Mouse (Mus musculus): ENCODE measurements around the gene Mab21l3. TPM values are rescaled to one million over a fixed set of nuclear protein-coding genes. Genes with fewer than 3 reads are reported as not detected.

The Mab21l3 gene
- polyA plus RNA-seq, 1 experiment from 2014 or later, result 0.71 TPM

DNA sequence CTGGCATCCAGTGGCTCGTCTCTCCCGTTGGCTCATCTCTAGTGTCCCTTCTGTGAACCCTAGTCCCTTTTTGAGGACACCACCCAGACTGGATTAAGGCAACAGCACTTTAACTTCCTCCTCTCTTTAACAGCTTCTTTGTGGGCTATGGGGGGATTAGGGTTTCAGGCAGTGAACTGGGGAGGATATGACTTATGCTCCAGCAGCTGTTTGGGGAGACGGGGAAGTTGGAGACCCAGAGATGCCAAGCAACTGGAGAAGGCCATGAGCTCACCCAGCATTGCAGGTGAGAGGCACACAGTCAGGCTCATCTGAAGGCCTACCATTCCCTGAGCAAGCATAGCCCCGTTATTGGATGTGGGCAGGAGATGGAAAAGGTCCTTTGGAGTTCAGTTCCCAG lies 36.8 kb downstream of the Mab21l3 start:
- Histone ChIP-seq H3K27ac (no peak overlapping the region), H3K36me3 (no peaks in the 10 kb centered on the region), H3K4me2 (replicated peaks) (no peak overlapping the region), H3K9me3 (replicated peaks) (no peaks in the 10 kb centered on the region), H3K4me3 (no peak overlapping the region), H3K4me1 (peaks cover 6% of the 10 kb centered on the region; the same call in 1 of the 2 replicates), H3K9ac (no peak overlapping the region), H3K27me3 (no peaks in the 10 kb centered on the region)
- WGBS, result 75% methylated on average over 4 of the region's 4 CpGs
- ATAC-seq (ENCODE audit: low FRiP score), result no peak

DNA sequence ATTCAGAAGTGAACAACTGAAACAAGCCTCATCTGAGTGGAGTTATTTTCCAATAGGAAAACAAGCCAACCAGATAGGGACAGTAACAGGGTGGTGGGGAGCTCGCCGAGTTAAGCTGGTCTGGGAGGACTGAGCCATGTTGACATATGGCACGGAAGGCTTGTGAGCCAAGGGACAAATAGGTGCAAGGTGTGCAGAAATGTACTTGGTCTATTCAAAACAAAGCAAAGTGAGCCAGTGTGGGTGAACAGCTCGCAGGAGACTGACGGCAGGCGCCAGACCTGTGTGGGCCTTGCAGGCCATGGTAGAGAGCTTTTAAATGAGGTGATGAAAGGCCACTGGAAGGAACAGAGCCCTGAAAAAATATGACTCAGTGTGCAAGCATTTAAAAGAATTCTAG lies 41.1 kb downstream of the Mab21l3 start:
- Histone ChIP-seq H3K36me3 (no peaks in the 10 kb centered on the region), H3K27me3 (no peaks in the 10 kb centered on the region; the same call in 1 of the 2 replicates), H3K4me1 (peaks cover 30% of the 10 kb centered on the region), H3K9ac (no peak overlapping the region), H3K4me2 (replicated peaks) (no peak overlapping the region), H3K9me3 (replicated peaks) (no peaks in the 10 kb centered on the region), H3K4me3 (no peak overlapping the region), H3K27ac (no peak overlapping the region)
- WGBS, result 91% methylated on average over 6 of the region's 6 CpGs
- ATAC-seq (ENCODE audit: low FRiP score), result no peak

DNA sequence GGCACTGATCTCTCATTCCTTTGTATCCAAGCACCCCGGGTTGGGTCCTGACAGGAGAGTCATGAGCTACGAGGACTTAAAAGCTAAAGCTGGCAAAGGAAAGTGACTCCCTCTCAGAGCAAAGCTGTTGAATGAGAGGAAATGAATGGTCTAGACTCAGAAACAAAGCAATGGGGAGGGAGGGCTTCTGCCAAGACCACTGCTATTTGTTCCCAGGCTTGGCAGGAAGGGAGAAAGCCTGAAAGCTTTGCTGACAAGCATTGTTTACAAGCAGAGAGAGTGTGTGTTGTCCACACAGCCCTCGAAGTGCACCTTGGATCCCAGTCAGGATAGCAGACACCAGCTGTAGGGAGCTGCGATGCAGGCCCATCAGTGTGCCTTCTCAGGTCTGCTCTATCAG lies 41.8 kb downstream of the Mab21l3 start:
- H3K36me3 ChIP-seq, result no peaks in the 10 kb centered on the region
- WGBS, result 43% methylated on average over 4 of the region's 4 CpGs
- ATAC-seq (ENCODE audit: low FRiP score), result peak; percentile 15
- no peak overlapping the region; the same call in 1 of the 2 replicates for H3K27ac ChIP-seq
- H3K4me1 ChIP-seq, result peaks cover 28% of the 10 kb centered on the region
- no peak overlapping the region for H3K4me2 ChIP-seq (replicated peaks)
- H3K9ac ChIP-seq, result no peak overlapping the region
- no peaks in the 10 kb centered on the region; the same call in 1 of the 2 replicates for H3K27me3 ChIP-seq
- no peaks in the 10 kb centered on the region for H3K9me3 ChIP-seq (replicated peaks)
- H3K4me3 ChIP-seq, result no peak overlapping the region

DNA sequence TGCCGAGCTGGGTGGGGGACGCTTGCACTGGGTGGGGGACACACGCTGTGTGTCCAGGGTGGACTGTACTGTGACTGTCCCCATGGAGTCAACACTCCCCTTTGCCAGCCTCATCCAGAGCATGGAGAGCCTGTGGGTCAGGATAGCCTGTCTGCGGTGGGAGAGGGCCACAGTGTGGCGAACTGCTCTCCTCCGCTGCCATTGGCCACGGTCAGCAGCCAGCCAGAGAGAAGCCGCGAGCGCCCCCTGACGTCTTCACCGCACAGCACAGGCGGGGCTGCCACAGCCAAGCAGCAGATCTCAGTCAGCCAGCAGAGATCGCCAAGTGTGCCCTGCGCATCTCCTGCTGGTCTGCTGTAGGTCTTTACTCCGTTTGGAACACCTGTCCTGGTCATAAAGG lies 42.6 kb downstream of the Mab21l3 start:
- no peaks in the 10 kb centered on the region for H3K36me3 ChIP-seq
- peak overlapping the region; percentile 21; the same call in 1 of the 2 replicates for H3K4me2 ChIP-seq (replicated peaks)
- H3K9me3 ChIP-seq (replicated peaks), result no peaks in the 10 kb centered on the region
- 5% methylated on average over 16 of the region's 16 CpGs for WGBS
- no peak overlapping the region for H3K27ac ChIP-seq
- peak; percentile 90 for ATAC-seq (ENCODE audit: low FRiP score)
- peaks cover 28% of the 10 kb centered on the region for H3K4me1 ChIP-seq
- no peaks in the 10 kb centered on the region; the same call in 1 of the 2 replicates for H3K27me3 ChIP-seq
- no peak overlapping the region for H3K4me3 ChIP-seq
- no peak overlapping the region for H3K9ac ChIP-seq

- Histone ChIP-seq H3K9me3 (replicated peaks) (no peaks in the 10 kb centered on the region), H3K27ac (no peak overlapping the region), H3K4me1 (peaks cover 28% of the 10 kb centered on the region), H3K4me3 (no peak overlapping the region), H3K27me3 (no peaks in the 10 kb centered on the region; the same call in 1 of the 2 replicates), H3K36me3 (no peaks in the 10 kb centered on the region), H3K4me2 (replicated peaks) (no peak overlapping the region), H3K9ac (no peak overlapping the region)
- ATAC-seq (ENCODE audit: low FRiP score), result peak; percentile 51
- WGBS, result 22% methylated on average over 13 of the region's 13 CpGs
These were observed 43.2 kb downstream of the Mab21l3 start for GRCm38 (mm10) chr3:101805562-101806004.

GRCm38 (mm10) chr3:101804971-101805561 lies 43.7 kb downstream of the Mab21l3 start:
- no peak for ATAC-seq (ENCODE audit: low FRiP score)
- H3K27ac ChIP-seq, result no peak overlapping the region
- H3K9ac ChIP-seq, result no peak overlapping the region
- no peak overlapping the region for H3K4me3 ChIP-seq
- H3K4me2 ChIP-seq (replicated peaks), result no peak overlapping the region
- 54% methylated on average over 11 of the region's 11 CpGs for WGBS
- no peaks in the 10 kb centered on the region for H3K9me3 ChIP-seq (replicated peaks)
- no peaks in the 10 kb centered on the region; the same call in 1 of the 2 replicates for H3K27me3 ChIP-seq
- H3K36me3 ChIP-seq, result no peaks in the 10 kb centered on the region
- H3K4me1 ChIP-seq, result peaks cover 28% of the 10 kb centered on the region

DNA sequence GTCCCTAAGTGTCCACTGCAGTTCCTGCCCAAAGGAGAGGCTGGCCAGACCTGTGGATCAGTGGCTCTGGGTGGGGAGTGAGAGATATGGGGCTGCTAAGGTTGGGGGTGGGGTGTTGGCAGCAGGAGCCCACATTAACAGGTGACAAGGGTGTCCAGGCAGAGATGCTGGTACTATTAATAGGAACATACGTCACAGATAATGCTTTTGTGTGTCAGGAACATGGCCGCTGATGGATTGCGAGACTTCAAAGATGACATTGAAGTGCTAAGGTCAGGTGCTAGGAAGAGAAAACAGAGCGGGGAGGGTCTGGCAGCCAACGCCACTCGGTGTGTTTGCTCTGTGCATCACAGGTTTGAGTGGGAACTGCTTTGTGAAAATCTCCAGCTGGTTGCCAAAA lies 44.4 kb downstream of the Mab21l3 start:
- Histone ChIP-seq H3K4me2 (replicated peaks) (no peak overlapping the region), H3K9me3 (replicated peaks) (no peaks in the 10 kb centered on the region), H3K27ac (no peak overlapping the region), H3K9ac (no peak overlapping the region), H3K36me3 (no peaks in the 10 kb centered on the region), H3K4me1 (peaks cover 31% of the 10 kb centered on the region), H3K4me3 (no peak overlapping the region), H3K27me3 (no peaks in the 10 kb centered on the region; the same call in 1 of the 2 replicates)
- WGBS, result 65% methylated on average over 6 of the region's 6 CpGs
- no peak for ATAC-seq (ENCODE audit: low FRiP score)

- no peaks in the 10 kb centered on the region for H3K9me3 ChIP-seq (replicated peaks)
- ATAC-seq (ENCODE audit: low FRiP score), result no peak
- 77% methylated on average over 6 of the region's 6 CpGs for WGBS
These were observed 45.0 kb downstream of the Mab21l3 start for GRCm38 (mm10) chr3:101803764-101804163.

GRCm38 (mm10) chr3:101802746-101803145 lies 46.0 kb downstream of the Mab21l3 start:
- Histone ChIP-seq H3K9ac (no peak overlapping the region), H3K4me1 (peaks cover 35% of the 10 kb centered on the region), H3K36me3 (no peaks in the 10 kb centered on the region), H3K4me2 (replicated peaks) (no peak overlapping the region), H3K27me3 (no peaks in the 10 kb centered on the region; the same call in 1 of the 2 replicates), H3K4me3 (no peak overlapping the region), H3K27ac (no peak overlapping the region), H3K9me3 (replicated peaks) (no peaks in the 10 kb centered on the region)
- WGBS, result 85% methylated on average over 6 of the region's 6 CpGs
- ATAC-seq (ENCODE audit: low FRiP score), result no peak

More at GRCm38 (mm10) chr3:101803764-101804163, 45.0 kb downstream of the Mab21l3 start:
- Histone ChIP-seq H3K27ac (no peak overlapping the region), H3K4me1 (peaks cover 31% of the 10 kb centered on the region), H3K36me3 (no peaks in the 10 kb centered on the region), H3K4me3 (no peak overlapping the region), H3K4me2 (replicated peaks) (no peak overlapping the region), H3K9ac (no peak overlapping the region), H3K27me3 (no peaks in the 10 kb centered on the region; the same call in 1 of the 2 replicates)

DNA sequence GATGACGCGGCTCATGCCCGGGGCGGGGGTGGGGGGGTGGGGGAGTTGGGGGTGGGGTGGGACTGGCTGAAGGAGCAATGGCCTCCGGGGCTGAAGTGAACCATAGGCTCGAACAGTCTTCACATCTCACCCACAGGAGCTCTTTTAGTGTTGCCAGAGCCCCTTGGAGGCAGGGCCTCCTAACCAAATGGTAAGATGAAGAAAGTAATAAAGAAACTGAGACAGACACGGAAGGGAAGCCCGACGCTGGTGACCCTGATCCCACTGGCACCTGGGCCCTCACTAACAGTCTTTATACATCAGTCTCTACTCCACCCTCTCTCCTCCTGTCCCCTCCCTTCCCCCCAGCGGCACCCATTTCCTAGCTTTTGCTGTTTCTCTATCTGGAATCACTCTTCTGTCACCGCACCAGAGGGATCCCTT lies 48.2 kb downstream of the Mab21l3 start:
- ATAC-seq (ENCODE audit: low FRiP score), result no peak
- 83% methylated on average over 11 of the region's 11 CpGs for WGBS
- H3K27me3 ChIP-seq, result peaks cover 7% of the 10 kb centered on the region; the same call in 1 of the 2 replicates
- H3K9ac ChIP-seq, result no peak overlapping the region
- H3K9me3 ChIP-seq (replicated peaks), result no peaks in the 10 kb centered on the region
- no peaks in the 10 kb centered on the region for H3K36me3 ChIP-seq
- no peak overlapping the region for H3K4me3 ChIP-seq
- H3K4me1 ChIP-seq, result peaks cover 41% of the 10 kb centered on the region
- no peak overlapping the region for H3K27ac ChIP-seq
- H3K4me2 ChIP-seq (replicated peaks), result no peak overlapping the region

GRCm38 (mm10) chr3:101799852-101800595 lies 48.7 kb downstream of the Mab21l3 start:
- Histone ChIP-seq H3K9me3 (replicated peaks) (no peaks in the 10 kb centered on the region), H3K4me2 (replicated peaks) (no peak overlapping the region), H3K27me3 (peaks cover 7% of the 10 kb centered on the region; the same call in 1 of the 2 replicates), H3K36me3 (no peaks in the 10 kb centered on the region), H3K4me3 (no peak overlapping the region), H3K27ac (no peak overlapping the region), H3K9ac (no peak overlapping the region), H3K4me1 (peaks cover 39% of the 10 kb centered on the region)
- 71% methylated on average over 14 of the region's 14 CpGs for WGBS
- ATAC-seq (ENCODE audit: low FRiP score), result no peak

GRCm38 (mm10) chr3:101797830-101798709 lies 50.7 kb downstream of the Mab21l3 start:
- WGBS, result 65% methylated on average over 15 of the region's 15 CpGs
- Histone ChIP-seq H3K4me1 (peaks cover 36% of the 10 kb centered on the region), H3K36me3 (no peaks in the 10 kb centered on the region), H3K9ac (no peak overlapping the region), H3K27ac (0 out of 2 replicates have a peak overlapping the region, but pooled peaks have one; percentile 35), H3K4me2 (replicated peaks) (no peak overlapping the region), H3K27me3 (peaks cover 7% of the 10 kb centered on the region; the same call in 1 of the 2 replicates), H3K9me3 (replicated peaks) (no peaks in the 10 kb centered on the region), H3K4me3 (no peak overlapping the region)
- no peak for ATAC-seq (ENCODE audit: low FRiP score)

All from hindbrain, embryonic 12.5 days (tissue).